Mouse (Mus musculus) thymus, postnatal 4 days (tissue): ENCODE results near the gene Zfp697.

ENCODE experiments used
- DNase-seq: peaks from one replicate; pipeline ENCODE4 v3.0.0; 2021

The Zfp697 gene

DNA sequence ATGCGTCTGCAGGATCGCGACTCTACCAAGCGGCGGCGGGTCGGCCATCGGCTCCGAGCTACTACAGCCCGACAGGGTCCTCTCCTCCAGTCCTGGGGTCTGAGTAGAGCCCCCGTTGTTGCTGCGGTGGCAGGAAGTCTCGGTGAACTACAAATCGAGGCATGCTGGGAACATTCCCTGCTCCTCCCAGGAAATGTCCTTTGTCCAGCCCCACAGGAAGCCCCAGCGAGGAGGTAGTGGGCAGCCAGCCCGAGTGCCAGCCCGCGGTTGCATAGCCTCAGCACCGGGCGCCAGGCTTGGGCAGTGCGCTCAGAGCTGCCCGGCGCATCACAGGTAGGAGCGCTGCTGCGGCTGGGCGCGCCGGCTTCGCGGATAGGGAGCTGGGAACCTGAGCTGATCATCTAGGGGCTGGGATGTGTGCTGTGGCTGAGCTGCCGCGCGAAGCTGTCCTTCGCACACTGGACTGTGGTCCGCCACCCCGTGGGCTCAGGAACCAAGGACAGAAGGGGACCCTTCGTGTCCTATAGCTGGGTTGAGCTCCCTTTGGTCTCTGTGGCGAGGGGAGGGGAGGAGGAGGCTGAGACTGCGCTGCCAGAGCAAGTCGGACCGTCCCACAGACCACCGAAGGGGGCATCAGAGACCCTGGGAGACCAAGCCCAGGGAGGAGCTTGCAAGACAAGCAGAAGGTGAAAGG lies at the start of gene Zfp697:
Zfp697 (plus strand) TSS at position 216 of the 694 bp plus-strand sequence.
- peak; percentile 34 for DNase-seq

DNA sequence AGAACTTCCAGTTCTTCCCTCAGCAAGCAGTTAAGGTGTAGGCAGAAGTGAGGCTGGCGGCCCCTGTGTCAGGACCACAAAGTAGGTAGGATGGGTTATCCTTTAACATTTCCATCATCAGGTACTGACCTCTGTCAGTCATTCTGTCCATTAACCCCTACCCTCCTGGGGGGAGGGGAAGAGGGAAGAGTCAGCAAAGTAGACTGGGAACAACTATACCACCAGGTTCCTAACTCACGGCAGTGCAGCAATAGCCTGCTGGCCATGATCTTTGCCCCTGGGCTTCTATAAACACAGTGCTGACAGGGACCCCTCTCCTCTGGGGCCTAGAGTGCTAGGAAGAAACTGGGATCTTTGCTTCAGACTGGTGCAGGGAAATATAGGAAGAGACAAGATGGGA lies 48.3 kb upstream of the Zfp697 start:
- no peak for DNase-seq

DNA sequence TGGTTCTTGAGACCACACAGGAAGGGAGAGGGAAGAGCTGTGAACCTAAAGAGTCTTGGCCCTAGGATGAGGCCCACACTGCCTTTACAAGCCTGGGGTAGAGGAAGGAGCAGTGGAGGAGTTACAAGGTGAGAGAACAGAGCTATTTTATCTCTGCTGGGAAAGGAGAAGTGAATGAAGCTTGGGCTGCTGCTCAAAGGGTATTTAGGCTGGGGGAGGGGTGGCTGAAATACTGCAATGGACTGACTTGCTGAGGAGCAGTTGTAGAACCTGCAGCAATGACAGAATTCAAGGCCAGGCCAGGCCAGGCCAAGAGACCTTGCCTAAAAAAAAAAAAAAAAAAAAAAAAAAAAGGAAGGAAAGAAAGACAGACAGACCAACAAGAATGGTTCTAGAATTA lies 46.9 kb upstream of the Zfp697 start:
- DNase-seq: no peak

DNA sequence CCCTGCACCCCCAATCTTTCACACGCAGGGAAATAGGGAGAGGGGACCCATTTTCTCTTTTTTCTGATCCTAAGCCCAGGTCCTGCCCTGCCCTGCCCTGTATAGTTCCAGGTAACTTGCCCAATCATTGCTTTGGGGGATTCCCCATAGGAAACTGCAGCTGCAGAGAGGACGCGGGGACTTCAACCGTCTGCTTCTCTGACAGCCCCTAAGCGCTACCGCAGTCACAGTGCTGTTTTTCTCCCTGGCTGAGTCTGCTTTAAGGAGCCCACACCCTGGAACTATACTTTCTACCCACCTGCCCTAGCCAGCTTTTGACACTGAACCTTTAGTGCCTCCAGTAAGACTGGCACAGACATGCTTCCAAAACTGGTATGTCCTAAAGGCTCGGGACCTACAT lies 46.4 kb upstream of the Zfp697 start:
- DNase-seq: peak; percentile 61

DNA sequence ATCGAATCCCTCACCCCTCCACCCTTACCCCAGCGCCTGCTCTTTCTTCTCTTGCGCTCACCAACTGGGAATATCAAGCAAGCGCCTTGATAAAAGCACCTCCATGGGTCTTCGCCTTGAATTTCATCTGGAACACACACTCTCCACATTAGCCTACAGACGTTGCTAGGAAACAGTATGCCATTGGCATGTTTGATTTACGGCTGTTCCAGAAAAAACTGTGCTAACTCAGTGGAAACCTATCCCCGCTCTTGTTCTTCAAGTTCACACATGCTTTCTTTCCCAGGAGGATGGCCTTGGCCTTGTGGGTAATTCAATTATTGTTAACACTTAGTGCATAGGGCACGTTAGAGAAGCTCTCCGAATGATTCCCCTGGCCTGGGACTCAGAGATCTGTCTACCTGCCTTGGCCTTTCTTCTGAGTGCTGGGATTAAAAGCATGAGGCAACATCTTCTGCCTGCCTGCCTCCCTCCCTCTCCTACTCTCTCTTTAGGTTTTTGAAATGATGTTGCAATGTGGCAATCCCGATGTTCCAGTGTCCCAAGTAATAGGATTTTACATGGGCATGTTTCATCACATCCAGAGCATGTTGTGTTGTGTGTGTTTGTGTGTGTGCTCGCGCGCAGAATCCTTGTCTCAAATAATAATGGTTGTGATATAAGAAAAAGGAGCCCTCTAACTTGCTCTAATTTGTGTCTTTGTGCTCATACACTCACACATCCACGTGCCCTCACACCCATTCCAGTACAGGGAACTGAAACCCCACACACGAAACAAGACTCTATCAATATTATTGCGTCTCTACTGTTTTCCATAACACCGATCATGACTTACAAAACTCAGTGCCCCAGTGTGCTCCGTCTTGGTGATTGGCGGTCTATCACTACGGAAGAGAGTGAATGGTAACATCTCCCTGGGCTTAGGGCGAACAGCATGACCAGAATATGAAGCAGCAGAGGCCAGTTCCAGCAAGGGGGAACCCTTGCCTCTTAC lies 45.3 kb upstream of the Zfp697 start:
- DNase-seq: no peak

DNA sequence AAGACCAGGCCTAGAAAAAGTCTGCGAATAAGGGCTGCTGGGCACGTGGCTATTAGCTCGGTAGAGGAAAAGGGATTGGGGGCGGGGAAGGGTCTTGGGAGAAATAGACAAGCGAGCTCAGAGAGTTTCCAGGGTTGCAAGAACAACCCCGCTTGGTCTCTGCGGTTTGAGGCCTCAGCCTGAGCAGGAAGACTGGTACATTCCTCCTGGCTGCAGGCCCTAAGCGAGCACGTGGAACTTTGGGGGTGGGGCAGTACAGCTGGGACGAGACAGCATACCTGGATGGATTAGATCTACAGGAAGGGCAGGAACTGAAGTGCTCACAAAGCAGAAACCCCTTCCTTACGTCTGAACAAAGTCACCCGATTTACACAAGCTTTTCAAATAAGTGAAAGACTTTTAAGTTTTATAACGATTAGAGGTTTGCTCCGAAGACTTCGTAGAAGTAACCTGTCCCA lies 43.6 kb upstream of the Zfp697 start:
- DNase-seq: peak; percentile 61

DNA sequence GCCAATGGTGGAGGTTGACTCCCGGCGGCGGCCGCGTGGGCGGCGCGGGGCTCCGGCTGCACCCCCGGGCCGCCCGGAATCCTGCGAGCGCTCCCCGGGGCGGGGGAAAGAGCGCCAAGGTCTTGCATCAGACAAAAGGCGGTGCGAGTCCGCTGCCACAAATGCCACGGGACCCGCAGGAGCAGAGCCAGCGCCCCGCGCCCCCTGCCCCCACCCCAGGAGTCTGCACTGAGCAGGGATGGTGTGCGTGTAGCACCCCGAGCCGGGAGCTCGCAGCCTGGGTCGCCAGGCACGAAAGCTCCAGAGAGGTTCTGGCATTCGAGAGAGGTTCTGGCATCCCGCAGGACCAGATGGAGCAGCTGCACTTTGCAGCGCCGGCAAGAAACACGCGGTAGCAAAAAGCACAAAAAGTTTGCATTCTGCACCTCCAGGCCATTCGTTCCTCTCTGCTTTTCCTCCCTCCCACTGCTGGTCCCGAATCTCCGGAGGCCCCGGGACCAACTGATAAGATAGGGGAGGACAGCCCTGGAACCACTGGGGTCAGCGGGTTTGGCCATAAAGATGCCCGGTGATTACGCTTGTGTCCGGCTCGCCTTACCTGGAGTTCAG lies 43.1 kb upstream of the Zfp697 start:
- DNase-seq: peak; percentile 75

DNA sequence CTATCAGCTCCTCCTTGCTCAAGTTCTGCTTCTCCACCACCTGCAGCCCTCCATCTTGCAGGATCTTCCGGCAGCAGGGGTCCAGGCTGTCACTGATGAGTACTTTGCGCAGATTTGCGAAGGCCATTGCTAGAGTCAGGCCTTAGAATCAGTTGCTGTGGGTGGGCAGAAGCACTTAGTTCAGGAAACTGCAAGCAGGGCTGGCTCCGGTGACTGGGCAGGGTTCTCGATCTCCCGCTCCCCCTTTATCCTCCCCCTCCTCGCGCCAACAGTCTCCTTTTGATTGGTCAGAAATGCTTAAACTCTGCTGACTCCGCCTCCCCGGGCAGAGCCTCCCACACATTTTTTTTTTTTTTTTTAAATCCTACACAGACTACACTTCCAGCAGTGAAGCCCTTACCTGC lies 42.6 kb upstream of the Zfp697 start, which contains the start of gene Phgdh:
Phgdh (minus strand) TSS at position 285 of the 404 bp plus-strand sequence.
- peak; percentile 82 for DNase-seq

DNA sequence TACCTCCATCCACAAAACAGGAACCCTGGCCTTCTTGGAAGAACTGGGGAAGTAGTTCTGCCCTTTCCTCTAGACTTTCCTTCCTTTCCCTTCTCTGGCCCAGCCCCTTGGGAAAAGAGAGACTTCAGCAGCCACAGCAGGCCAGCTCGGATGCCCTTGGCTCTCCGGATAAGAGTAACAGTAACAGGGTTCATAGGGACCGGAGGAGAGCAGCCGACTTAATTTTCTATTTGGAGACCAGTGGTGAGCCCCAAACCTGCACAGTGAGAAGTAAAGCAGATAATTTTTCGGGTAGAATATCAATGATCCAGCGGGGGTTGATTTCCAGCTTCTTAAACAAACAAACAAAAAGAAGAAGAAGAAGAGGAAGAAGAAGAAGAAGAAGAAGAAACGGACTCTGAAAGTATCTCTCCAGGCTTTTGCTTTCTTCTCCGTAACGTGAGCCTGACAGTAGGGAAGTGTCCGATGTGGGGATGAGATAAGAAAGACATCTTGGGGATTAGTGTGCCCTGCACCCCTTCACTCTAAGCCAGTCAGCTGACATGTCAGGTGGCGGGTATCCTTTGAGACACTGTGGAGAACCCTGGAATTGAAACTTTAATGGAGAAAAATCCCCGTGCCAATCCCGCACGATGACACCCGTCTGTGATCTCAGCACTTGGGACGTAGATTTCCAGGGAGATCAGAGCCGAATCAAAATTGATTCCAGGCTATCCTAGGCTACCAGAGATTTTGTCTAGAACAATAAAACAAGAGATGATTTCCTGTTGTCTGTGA lies 41.3 kb upstream of the Zfp697 start:
- no peak for DNase-seq

DNA sequence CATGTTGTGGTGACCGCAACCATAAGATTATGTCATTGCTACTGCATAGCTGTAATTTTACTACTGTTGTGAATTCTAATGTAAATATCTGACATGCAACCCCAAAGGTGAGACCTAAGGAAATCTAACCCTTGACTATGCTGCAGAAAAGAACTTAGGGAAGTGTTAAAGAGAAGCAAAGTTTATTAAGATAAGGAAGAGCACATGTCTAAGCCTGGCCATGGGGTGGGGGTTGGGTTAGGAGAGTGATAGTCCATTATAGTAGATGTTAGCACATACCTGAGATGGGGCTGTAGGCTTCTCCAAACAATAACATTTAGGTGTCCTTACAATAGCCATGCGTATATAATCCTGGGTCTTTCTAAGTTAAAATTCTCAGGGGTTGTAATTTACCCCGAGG lies 39.0 kb upstream of the Zfp697 start:
- DNase-seq: no peak

DNA sequence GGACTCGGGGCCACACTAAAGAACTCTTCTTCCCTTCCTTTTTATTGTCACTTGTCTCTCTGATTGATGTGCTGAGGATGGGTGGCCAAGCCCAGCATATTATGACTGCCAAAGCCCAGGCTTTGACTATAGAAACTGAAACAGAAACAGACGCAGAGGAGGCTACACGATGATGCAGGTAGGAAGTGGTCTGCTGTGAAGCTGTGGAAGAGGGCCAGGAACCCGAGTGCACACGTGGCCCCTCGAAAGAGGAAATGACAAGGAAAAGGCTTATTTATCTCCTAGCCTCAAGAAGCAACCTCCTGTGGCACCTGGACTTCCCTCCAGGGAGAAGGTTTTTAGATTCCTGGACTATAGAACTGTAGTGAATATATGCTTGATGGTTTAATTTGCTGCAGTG lies 34.2 kb upstream of the Zfp697 start:
- peak; percentile 35 for DNase-seq

DNA sequence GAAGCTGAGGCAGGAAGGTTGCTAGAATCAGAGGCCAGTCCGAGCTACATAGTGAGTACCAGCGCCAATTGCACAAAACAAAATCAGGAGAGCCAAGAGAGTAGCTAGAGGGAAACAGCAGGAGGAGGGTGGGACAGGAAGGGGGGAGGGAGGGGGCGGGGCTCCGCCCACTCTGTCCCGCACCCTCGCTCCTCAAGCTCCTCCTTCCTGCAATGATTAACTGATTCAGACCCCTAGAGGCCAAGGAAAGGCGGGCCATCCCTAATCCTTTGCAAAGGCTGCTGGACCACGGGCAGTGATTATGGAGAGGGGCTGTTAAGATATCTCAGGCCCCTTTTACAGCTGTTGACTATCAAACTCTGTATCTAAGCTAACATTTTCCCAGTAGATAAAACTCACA lies 33.6 kb upstream of the Zfp697 start:
- DNase-seq: peak; percentile 41

DNA sequence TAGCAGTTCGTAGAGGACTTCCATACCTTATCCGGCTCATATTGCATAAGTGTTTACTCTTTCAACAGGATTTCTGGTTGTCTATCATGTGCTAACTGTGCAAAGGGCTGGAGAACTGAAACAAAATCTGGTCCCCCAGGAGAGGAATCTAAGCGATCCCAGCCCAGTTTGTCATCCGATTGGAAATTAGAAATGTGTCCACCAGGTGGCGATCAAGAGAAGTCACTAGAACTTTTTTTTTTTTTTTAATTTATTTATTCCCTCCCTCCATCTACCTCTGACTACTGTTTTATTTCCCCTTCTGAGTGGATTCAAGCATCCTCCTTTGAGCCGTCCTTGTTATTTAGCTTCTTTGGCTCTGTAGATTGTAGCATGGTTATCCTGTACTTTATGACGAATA lies 28.4 kb upstream of the Zfp697 start:
- DNase-seq: peak; percentile 80

DNA sequence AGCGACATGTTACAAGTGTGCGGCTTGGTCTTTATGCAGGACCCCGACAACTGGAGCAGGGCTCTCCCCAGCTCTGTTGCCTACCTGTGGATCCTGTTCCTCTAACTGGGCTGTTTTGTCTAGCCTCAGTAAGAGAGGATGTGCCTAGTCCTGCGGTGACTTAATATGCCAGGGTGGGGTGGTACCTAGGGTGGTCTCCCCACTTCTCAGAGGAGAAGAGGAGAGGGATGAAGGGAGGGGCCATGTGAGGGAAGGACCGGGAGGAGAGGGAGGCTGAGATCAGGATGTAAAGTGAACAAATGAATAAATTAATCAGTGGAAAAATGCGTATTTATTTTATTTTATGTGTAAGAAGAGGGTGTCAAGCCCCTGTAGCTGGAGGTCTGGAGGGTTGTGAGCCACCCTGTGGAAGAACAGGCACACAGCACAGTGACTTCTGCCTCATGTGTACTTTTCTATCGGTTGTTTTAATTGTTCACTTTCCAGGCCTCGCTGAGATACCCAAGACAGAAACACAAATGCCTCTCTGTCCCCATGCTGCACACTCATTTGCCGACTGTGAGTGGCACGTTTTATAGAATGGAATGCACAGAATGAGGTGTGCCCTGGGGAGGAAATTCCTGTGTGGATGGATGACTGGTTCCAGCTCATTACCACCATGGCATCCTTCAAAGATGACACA lies 26.8 kb upstream of the Zfp697 start:
- DNase-seq: no peak

DNA sequence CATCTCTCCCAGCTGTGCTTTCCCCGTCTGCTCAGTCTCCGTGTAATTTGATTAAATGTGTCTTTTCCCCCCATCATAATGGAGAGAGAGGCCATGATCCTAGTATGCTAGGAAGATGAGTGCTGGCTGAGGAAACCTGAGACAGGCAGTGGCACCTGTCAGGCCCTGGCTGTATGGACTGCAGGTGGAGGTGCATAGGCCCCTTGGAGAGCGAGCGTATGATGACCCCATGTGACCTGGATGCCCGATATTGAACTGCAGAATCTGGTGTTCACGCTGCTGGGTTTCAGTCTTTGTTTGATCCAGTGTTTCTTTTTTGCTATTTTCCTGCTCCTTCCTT lies 26.3 kb upstream of the Zfp697 start:
- no peak for DNase-seq

DNA sequence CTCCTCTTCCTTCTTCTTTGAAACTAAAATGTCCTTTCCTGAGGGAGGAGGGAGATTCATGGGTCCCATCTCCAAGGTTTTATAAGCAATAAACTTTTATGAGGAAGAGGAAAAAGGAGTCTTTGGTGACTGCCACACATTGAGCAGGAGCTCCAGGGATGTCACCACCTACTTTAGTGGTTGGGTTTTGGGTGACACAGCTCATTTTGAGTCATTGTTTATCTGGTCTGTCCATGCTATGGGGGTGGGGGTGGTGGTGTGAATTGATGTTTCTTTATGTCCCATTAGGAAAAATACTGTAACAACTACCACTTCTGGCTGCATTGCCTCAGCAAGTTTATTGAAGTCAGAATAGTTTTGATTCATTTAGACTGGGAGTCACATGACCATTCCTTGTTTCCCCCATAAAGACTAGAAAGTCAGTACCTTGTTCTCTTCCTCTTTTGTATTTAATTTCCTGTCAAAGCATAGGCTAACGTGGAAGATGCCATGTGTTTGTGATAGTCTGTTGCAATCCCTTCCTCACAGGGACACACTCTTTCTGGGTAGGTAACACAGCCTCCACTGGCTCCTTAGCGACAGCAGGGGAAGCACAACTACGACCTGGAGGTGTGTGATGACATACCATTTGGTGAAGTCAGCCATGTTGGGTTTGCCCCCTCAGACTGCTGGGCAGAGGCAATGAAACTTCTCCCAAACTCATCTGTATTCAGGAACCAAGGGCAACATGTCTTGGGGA lies 25.5 kb upstream of the Zfp697 start:
- no peak for DNase-seq

DNA sequence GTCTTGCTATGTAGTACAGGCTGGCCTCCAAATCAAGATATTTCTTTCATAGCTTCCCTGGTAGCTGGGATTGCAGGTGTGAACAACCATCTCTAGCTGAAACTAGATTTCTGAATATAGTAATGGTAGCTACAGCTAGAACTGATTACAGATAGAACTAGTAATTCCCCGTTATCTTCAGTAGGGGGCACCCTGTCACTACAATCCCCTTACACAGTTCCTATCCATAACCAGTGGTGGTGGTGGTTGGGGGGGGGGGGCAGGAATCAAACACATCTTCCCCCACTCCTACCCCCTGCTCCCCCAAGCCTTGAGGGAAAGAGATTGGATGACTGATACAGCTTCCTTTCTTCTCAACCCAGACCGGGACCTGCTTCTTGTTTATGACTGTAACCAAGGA lies 19.5 kb upstream of the Zfp697 start:
- no peak for DNase-seq

DNA sequence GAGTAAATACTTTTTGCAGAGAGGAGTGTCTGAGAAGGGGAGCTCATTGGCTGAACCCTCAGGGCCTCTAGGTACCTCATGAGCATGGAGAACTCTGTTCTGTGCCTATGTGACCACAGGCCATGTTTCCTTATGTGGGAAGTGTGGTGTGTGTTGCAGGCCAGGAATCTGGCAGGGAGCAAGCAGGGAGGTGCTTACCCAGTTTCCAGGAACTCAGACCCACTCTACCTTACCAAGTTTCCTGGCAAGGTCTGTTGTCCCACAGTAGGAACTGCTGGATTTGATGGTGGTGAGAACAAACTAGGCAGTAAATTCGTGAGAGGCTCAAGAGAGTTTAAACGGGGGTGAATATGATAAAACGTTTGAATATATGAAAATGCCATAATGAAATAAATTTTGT lies 16.2 kb upstream of the Zfp697 start:
- no peak for DNase-seq

DNA sequence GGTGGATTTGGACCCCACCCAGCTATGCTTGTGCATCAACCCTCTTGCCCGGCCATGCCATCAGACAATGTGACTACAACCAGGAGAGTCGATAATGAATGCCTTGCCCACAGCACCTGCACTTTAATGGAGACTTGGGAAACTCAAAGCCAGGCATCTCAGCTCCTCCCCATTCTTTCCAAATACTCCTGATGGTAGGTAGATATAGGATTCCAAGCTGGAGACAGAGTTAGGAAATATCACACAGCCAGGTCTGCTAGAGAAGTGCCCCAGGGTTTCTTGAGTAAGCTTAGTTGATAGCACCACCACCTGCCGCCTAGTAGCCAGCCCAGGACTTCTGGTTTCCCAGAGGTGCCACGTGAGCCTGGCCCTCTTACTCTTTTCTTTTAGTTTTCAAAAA lies 15.4 kb upstream of the Zfp697 start:
- DNase-seq: no peak

DNA sequence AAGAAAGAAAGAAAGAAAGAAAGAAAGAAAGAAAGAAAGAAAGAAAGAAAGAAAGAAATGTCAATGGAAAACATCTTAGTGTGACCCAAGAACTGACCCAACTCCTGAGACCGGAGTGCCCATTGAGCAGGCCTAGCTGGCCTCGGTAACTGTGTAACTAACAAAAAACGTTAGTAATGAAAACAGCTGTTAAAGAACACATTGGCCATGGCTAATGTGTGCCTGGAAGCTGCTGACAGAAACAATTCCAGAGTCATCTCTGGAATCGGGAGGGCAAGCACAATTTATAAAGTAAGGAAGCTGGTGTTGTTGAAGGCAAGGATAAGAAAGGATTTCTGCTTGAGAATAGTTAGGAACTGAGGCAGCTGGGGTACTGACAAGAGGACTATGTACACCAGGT lies 14.0 kb upstream of the Zfp697 start:
- no peak for DNase-seq

DNA sequence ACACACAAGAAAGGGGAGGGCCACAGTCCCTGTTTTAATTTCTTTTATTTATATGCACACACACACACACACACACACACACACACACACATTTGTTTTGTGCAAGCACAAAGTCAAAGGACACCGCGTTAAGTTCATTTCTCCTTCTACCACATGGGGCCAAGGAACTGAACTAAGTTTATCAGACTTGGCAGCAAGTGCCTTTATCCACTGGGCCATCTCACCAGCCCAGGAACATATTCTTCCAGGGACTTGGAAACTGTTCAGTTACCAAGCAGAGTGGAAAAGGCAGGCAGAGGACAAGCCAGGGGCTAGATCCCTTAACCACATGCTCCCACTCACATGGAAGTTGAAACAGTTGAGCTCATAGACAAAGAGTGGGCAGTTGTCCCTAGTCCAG lies 13.5 kb upstream of the Zfp697 start:
- no peak for DNase-seq
